Mouse (Mus musculus) CD4-positive, CD25-positive, alpha-beta regulatory T cell, adult 4 months (primary cell): ENCODE data around the gene Gpr19. TPM values are rescaled to one million over a fixed set of nuclear protein-coding genes. Genes with fewer than 3 reads are reported as not detected.
A peak's percentile ranks its signal among the peaks of the same experiment; 100 is the strongest.

Experiments used
- ATAC-seq: one replicate; pipeline ENCODE4 v1.8.0; 2017
- polyA plus RNA-seq, 2 experiments: library from polyadenylated mRNA; unstranded; fragments of 100-300 nt; shearing (Covaris generic); gene quantifications; one replicate each; pipeline ENCODE4 v1.2.1; 2017

Gpr19 gene
- 10 to 100 TPM in 1 of 2 experiments, 1 to 10 TPM in 1; 7.7 to 12.1 TPM for polyA plus RNA-seq

- peak; percentile 67 for ATAC-seq
Measured at GRCm38 (mm10) chr6:134898095-134898965, at the start of gene Gpr19. TSS of gene Gpr19 (minus strand) at chr6:134898578.

- ATAC-seq = peak; percentile 82
Measured at GRCm38 (mm10) chr6:134947311-134948087, 49.1 kb upstream of the Gpr19 start.

- peak; percentile 87 for ATAC-seq
Measured at GRCm38 (mm10) chr6:134946858-134947257, 48.5 kb upstream of the Gpr19 start.

- no peak for ATAC-seq
Measured at GRCm38 (mm10) chr6:134946054-134946453, 47.7 kb upstream of the Gpr19 start.

GRCm38 (mm10) chr6:134943759-134944407 is 45.5 kb upstream of the Gpr19 start:
- no peak for ATAC-seq

GRCm38 (mm10) chr6:134939781-134940180 is 41.4 kb upstream of the Gpr19 start:
- ATAC-seq = no peak

GRCm38 (mm10) chr6:134934305-134934704 is 35.9 kb upstream of the Gpr19 start:
- no peak for ATAC-seq

- no peak for ATAC-seq
Measured at GRCm38 (mm10) chr6:134933207-134933558, 34.8 kb upstream of the Gpr19 start.

- peak; percentile 30 for ATAC-seq
Measured at GRCm38 (mm10) chr6:134932486-134933206, 34.3 kb upstream of the Gpr19 start.

- peak; percentile 12 for ATAC-seq
Measured at GRCm38 (mm10) chr6:134931146-134931545, 32.8 kb upstream of the Gpr19 start.

- no peak for ATAC-seq
Measured at GRCm38 (mm10) chr6:134930383-134930782, 32.0 kb upstream of the Gpr19 start.

- ATAC-seq = no peak
Measured at GRCm38 (mm10) chr6:134929926-134930325, 31.5 kb upstream of the Gpr19 start.

- peak; percentile 19 for ATAC-seq
Measured at GRCm38 (mm10) chr6:134928889-134929310, 30.5 kb upstream of the Gpr19 start.

GRCm38 (mm10) chr6:134928096-134928888 is 29.9 kb upstream of the Gpr19 start:
- peak; percentile 50 for ATAC-seq

- ATAC-seq = peak; percentile 3
Measured at GRCm38 (mm10) chr6:134927595-134928095, 29.3 kb upstream of the Gpr19 start.

- ATAC-seq = peak; percentile 16
Measured at GRCm38 (mm10) chr6:134926803-134927594, 28.6 kb upstream of the Gpr19 start.

GRCm38 (mm10) chr6:134926338-134926705 is 27.9 kb upstream of the Gpr19 start:
- no peak for ATAC-seq

- no peak for ATAC-seq
Measured at GRCm38 (mm10) chr6:134925673-134926337, 27.4 kb upstream of the Gpr19 start.

GRCm38 (mm10) chr6:134924262-134924661 is 25.9 kb upstream of the Gpr19 start:
- ATAC-seq = no peak

GRCm38 (mm10) chr6:134923670-134924069 is 25.3 kb upstream of the Gpr19 start:
- no peak for ATAC-seq
